Mouse (Mus musculus) G1E (cell line): ENCODE data around the gene Apba1.

Experiments used
- CTCF ChIP-seq: IDR thresholded peaks from 2 replicates; pipeline ENCODE4 v1.5.1; 2012; ENCODE audit warnings: low read depth, low read length, inconsistent platforms, mixed read lengths
- GATA1 ChIP-seq: IDR thresholded peaks from 2 replicates; pipeline ENCODE4 v1.6.1; 2012; ENCODE audit warnings: borderline replicate concordance, low read length, inconsistent platforms, mixed read lengths
- POLR2AphosphoS5 ChIP-seq: IDR thresholded peaks from 2 replicates; pipeline ENCODE4 v1.6.1; 2012; ENCODE audit warnings: low read depth, low read length, inconsistent platforms; ENCODE audit not compliant: insufficient replicate concordance

DNA sequence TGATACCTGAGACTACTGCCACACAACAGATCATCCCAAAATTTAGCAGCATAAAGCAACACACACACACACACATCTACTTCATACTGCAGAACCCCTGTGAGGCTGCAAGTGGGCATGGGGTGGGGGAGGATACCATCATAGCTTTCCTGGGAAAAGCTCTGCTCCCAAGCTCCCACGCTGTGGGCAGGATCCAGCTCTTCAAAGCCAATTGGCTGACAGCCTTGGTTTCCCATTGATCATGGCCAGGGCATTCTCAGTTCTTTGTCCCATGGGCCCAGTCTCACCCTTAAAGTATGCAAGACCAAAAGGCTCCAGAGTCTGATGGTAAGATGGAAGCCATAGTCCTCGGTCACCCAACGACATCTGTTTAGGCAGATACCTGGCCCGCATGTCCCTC lies 143.1 kb downstream of the Apba1 start:
- TF ChIP-seq CTCF, result no peak
- TF ChIP-seq GATA1, result no peak
- TF ChIP-seq POLR2AphosphoS5, result no peak
